Mouse (Mus musculus) spleen, postnatal 10 days (tissue): ENCODE measurements around the gene Tmem235.
"Not testable (repeated sequence)": the region's sequence is repeated elsewhere in the genome, so short reads cannot be mapped to it uniquely, and the experiment has no call there.

Source experiments
- DNase-seq, 2 experiments: peaks; one replicate each; pipeline ENCODE4 v3.0.0; 2021 to 2022; ENCODE audit warnings: low spot score in 2 of 2

Tmem235 gene

GRCm38 (mm10) chr11:117832086-117832969 is 28.2 kb upstream of the Tmem235 start:
- DNase-seq = peak; percentile 95 to 96

- not testable (repeated sequence) for DNase-seq
These were observed 27.0 kb upstream of the Tmem235 start for GRCm38 (mm10) chr11:117833509-117833908.

GRCm38 (mm10) chr11:117834086-117834485 is 26.5 kb upstream of the Tmem235 start:
- DNase-seq = no peak

GRCm38 (mm10) chr11:117836306-117836705 is 24.2 kb upstream of the Tmem235 start:
- DNase-seq = peak; percentile 35 to 71

- DNase-seq = peak; percentile 62 to 83
These were observed 22.0 kb upstream of the Tmem235 start for GRCm38 (mm10) chr11:117838572-117838971.

- DNase-seq = peak in 1 of 2 experiments; percentile 49
These were observed 21.5 kb upstream of the Tmem235 start for GRCm38 (mm10) chr11:117839021-117839420.

- DNase-seq = no peak
These were observed 19.6 kb upstream of the Tmem235 start for GRCm38 (mm10) chr11:117840910-117841309.

GRCm38 (mm10) chr11:117843434-117843833 is 17.1 kb upstream of the Tmem235 start:
- DNase-seq = no peak

- DNase-seq = no peak
These were observed 15.6 kb upstream of the Tmem235 start for GRCm38 (mm10) chr11:117844997-117845396.

- no peak for DNase-seq
These were observed 14.9 kb upstream of the Tmem235 start for GRCm38 (mm10) chr11:117845651-117846050.

GRCm38 (mm10) chr11:117846640-117847039 is 13.9 kb upstream of the Tmem235 start:
- DNase-seq = no peak

- DNase-seq = no peak
These were observed 12.8 kb upstream of the Tmem235 start for GRCm38 (mm10) chr11:117847593-117848215.

GRCm38 (mm10) chr11:117848271-117848984 is 12.1 kb upstream of the Tmem235 start:
- peak; percentile 68 for DNase-seq

GRCm38 (mm10) chr11:117848985-117849671 is 11.4 kb upstream of the Tmem235 start, which contains the start of gene Birc5:
Birc5 (plus strand) TSS chr11:117849251.
- DNase-seq = peak; percentile 97 to 99

- DNase-seq = no peak
These were observed 7.7 kb upstream of the Tmem235 start for GRCm38 (mm10) chr11:117852875-117853274.

GRCm38 (mm10) chr11:117854241-117854640 is 6.3 kb upstream of the Tmem235 start:
- DNase-seq = no peak

- DNase-seq = no peak
These were observed 5.2 kb upstream of the Tmem235 start for GRCm38 (mm10) chr11:117855360-117855759.

GRCm38 (mm10) chr11:117855975-117856374 is 4.6 kb upstream of the Tmem235 start:
- no peak for DNase-seq

- DNase-seq = no peak
These were observed 3.1 kb upstream of the Tmem235 start for GRCm38 (mm10) chr11:117857462-117857861.

GRCm38 (mm10) chr11:117858392-117858791 is 2.2 kb upstream of the Tmem235 start:
- DNase-seq = no peak

- no peak for DNase-seq
These were observed 2.8 kb downstream of the Tmem235 start for GRCm38 (mm10) chr11:117863174-117863856.
